Mouse (Mus musculus) embryonic facial prominence, embryonic 14.5 days (tissue): Measurements from ENCODE around the gene Exo1. TPM values are rescaled to one million over a fixed set of nuclear protein-coding genes. Genes with fewer than 3 reads are reported as not detected.

Experiments
- ATAC-seq: fragments of 200-750 bp; cut with Nextera tagmentation; 2 replicates; pipeline ENCODE4 v1.8.0; 2017; ENCODE audit warnings: low read depth, moderate number of reproducible peaks, moderate TSS enrichment
- DNase-seq: peaks from one replicate; pipeline ENCODE4 v3.0.0-alpha.2; 2015; ENCODE audit warnings: low spot score
- H3K27ac ChIP-seq: fragments of 300-500 bp; sonication (generic); replicated peaks from 2 replicates; pipeline ENCODE4 v1.5.1; 2014; ENCODE audit warnings: low read depth, mild to moderate bottlenecking, low read length, moderate library complexity
- H3K27me3 ChIP-seq: fragments of 300-500 bp; sonication (generic); replicated peaks from 2 replicates; pipeline ENCODE4 v1.6.1; 2014; ENCODE audit warnings: low read length; ENCODE audit not compliant: control insufficient read depth, insufficient read depth
- H3K36me3 ChIP-seq: fragments of 300-500 bp; sonication (generic); 2 replicates; pipeline ENCODE4 v1.6.1; 2014; ENCODE audit warnings: low read length, mixed read lengths; ENCODE audit not compliant: control insufficient read depth, insufficient read depth
- H3K4me1 ChIP-seq: fragments of 300-500 bp; sonication (generic); 2 replicates; pipeline ENCODE4 v1.6.1; 2014; ENCODE audit warnings: antibody characterized with exemption, low read length; ENCODE audit not compliant: control insufficient read depth, insufficient read depth
- H3K4me2 ChIP-seq: fragments of 300-500 bp; sonication (generic); 2 replicates; pipeline ENCODE4 v1.6.1; 2014; ENCODE audit warnings: low read depth, mild to moderate bottlenecking, low read length, moderate library complexity, mixed read lengths
- H3K4me3 ChIP-seq: fragments of 300-500 bp; sonication (generic); 2 replicates; pipeline ENCODE4 v1.5.1; 2014; ENCODE audit warnings: low read depth, mild to moderate bottlenecking, low read length
- H3K9ac ChIP-seq: fragments of 300-500 bp; sonication (generic); 2 replicates; pipeline ENCODE4 v1.6.1; 2014; ENCODE audit warnings: low read depth, mild to moderate bottlenecking, low read length, moderate library complexity, mixed read lengths
- H3K9me3 ChIP-seq: fragments of 300-500 bp; sonication (generic); 2 replicates; pipeline ENCODE4 v1.6.1; 2016; ENCODE audit warnings: low read length; ENCODE audit not compliant: control insufficient read depth
- WGBS: fragments of 180-500 bp; shearing (Covaris S2); extraction: QIAGEN DNeasy Blood & Tissue Kit; methylation state at CpG from one replicate; pipeline ENCODE4 v1.1.7; 2014; 5-methylcytosine and 5-hydroxymethylcytosine counted together
- polyA plus RNA-seq: library from polyadenylated mRNA; unstranded; fragments of >200 nt; fragmentation: Nextera tagmentation; extraction: Ambion mirVana; gene quantifications from 2 replicates; pipeline ENCODE4 v1.2.1, GENCODE M21; 2014

The Exo1 gene
- polyA plus RNA-seq, 1 experiment from 2014 or later: 51.2 TPM

DNA sequence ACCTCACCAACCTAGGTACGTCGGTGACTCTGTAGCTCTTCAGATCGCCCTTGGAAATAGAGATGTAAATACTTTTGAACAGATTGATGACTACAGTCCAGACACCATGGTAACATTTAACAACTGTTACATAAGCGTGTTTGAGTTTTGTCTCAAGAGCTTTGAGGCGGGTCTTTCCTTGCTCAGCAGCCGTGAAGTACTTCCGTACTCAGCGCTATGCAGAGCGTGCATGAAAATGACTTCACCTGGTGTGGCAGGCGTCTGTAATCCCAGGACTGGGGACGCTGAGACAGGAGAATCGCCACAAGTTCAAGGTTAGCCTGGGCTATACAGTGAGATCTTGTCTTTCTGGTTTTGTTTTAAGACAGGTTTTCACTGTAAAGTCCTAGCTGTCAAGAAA lies 13.3 kb downstream of the Exo1 start:
- ATAC-seq (no peak), DNase-seq (no peak)
- WGBS: 89% methylated on average over 12 of the region's 12 CpGs
- Histone ChIP-seq H3K27ac (no peak overlapping the region), H3K4me1 (no peaks in the 10 kb centered on the region), H3K9me3 (no peaks in the 10 kb centered on the region), H3K4me2 (no peak overlapping the region), H3K36me3 (peaks cover 63% of the 10 kb centered on the region), H3K27me3 (no peaks in the 10 kb centered on the region), H3K9ac (no peak overlapping the region), H3K4me3 (no peak overlapping the region)

DNA sequence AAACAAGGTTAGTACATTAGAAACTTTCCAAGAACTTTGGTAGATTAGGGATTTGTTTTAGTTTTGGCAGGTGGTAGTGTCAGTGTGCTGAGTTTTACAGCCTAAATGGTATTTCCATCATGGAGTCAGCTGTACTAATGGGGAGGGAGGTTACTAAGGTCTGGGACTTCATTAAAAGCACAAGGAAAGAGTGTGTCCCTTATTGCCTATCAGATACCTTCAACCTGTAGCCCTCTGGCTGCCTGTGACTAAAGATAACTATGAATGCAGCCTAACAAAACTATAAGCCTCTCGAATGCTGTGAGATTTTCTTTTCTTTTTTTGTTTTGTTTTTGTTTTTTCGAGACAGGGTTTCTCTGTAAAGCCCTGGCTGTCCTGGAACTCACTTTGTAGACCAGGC lies 30.8 kb downstream of the Exo1 start:
- H3K27me3 ChIP-seq: no peaks in the 10 kb centered on the region
- 94% methylated on average over 2 of the region's 2 CpGs for WGBS
- no peak for ATAC-seq
- no peak overlapping the region for H3K9ac ChIP-seq
- H3K27ac ChIP-seq: no peak overlapping the region
- no peaks in the 10 kb centered on the region for H3K4me1 ChIP-seq
- H3K36me3 ChIP-seq: peaks cover 31% of the 10 kb centered on the region
- no peak overlapping the region for H3K4me3 ChIP-seq
- no peak overlapping the region for H3K4me2 ChIP-seq
- no peak for DNase-seq
- no peaks in the 10 kb centered on the region for H3K9me3 ChIP-seq

DNA sequence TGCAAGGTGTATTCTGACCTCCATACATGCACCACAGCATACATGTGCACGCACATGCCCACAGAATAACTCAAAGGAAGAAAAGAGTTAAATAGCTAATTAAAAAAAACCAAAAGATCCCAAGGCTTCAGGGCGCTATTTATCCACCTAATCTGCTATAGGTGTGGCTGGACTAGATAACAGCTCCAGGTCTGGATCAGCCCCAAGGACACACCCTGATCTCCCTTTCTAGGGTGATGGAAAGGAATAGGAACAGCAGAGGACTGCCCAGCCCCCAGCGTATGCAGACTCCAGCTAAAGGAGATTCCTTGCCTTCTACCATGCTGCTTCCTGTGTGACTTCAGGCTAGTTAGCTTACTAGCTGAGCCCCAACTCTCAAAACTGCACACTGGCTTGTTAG lies 31.7 kb downstream of the Exo1 start:
- Histone ChIP-seq H3K4me3 (no peak overlapping the region), H3K36me3 (peaks cover 27% of the 10 kb centered on the region), H3K4me1 (no peaks in the 10 kb centered on the region), H3K4me2 (no peak overlapping the region), H3K9me3 (no peaks in the 10 kb centered on the region), H3K27ac (no peak overlapping the region), H3K9ac (no peak overlapping the region), H3K27me3 (no peaks in the 10 kb centered on the region)
- ATAC-seq (no peak), DNase-seq (no peak)
- 82% methylated on average over 3 of the region's 3 CpGs for WGBS

DNA sequence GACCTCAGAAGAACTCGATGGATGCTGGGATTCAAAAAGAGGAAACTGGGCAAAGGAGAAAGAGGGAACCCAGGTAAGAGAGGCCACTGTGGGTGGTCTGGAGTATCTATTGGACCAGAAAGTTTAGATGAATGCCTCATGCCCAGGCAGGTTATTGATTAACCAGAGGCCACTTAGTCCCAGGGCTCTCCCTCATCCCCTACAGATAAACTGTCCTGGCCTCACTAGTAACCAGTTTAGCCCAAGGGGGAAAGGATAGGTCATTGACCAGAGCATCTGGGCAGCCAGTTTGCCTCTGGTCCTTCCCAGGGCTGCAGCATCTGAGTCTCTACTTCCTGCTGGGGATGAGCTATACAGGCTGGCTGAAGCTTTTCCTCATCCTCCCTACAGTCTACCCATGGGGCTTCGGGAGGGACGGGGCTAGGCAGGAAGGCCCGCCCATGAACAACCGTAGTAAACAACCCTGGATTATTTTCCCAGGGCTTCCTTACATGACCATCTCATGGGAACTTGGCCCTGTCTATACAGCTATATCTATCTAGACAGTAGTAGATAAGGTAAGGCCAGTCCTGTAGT lies 33.4 kb downstream of the Exo1 start:
- no peaks in the 10 kb centered on the region for H3K9me3 ChIP-seq
- no peak overlapping the region for H3K4me2 ChIP-seq
- H3K27ac ChIP-seq: no peak overlapping the region
- no peak for ATAC-seq
- WGBS: 79% methylated on average over 5 of the region's 5 CpGs
- no peak overlapping the region for H3K9ac ChIP-seq
- H3K4me3 ChIP-seq: no peak overlapping the region
- no peaks in the 10 kb centered on the region for H3K27me3 ChIP-seq
- peaks cover 11% of the 10 kb centered on the region for H3K36me3 ChIP-seq
- H3K4me1 ChIP-seq: no peaks in the 10 kb centered on the region
- no peak for DNase-seq

DNA sequence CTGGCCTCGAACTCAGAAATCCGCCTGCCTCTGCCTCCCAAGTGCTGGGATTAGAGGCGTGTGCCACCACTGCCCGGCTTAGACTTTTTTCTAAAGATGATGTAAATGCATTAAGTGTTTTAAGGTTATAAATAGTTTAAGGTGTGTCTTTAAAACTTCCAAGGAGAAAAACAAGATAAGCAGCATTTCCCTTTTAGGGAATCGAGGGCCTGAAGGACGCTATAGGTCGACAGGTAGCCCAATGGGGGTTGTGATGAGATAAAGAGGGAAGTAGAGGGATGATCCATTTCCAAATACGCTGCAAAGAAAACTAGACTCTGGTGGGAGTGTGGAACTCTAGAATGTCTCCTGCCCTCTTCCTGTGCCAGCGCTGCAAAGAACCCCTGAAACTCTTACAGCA lies 39.6 kb downstream of the Exo1 start, which contains the start of gene Gm38100:
Gene Gm38100, plus strand, starts transcription at position 301 of the 400 bp plus-strand sequence.
- H3K4me2 ChIP-seq: no peak within 1 kb of the TSS
- 86% methylated on average over 9 of the region's 9 CpGs for WGBS
- no peak for DNase-seq
- H3K4me1 ChIP-seq: no peaks in the 10 kb centered on the region
- no peak within 1 kb of the TSS for H3K27ac ChIP-seq
- H3K4me3 ChIP-seq: no peak within 1 kb of the TSS
- H3K9ac ChIP-seq: no peak within 1 kb of the TSS
- no peak for ATAC-seq
- H3K9me3 ChIP-seq: no peaks in the 10 kb centered on the region
- H3K27me3 ChIP-seq: no peaks in the 10 kb centered on the region
- no peaks in the 10 kb centered on the region for H3K36me3 ChIP-seq

DNA sequence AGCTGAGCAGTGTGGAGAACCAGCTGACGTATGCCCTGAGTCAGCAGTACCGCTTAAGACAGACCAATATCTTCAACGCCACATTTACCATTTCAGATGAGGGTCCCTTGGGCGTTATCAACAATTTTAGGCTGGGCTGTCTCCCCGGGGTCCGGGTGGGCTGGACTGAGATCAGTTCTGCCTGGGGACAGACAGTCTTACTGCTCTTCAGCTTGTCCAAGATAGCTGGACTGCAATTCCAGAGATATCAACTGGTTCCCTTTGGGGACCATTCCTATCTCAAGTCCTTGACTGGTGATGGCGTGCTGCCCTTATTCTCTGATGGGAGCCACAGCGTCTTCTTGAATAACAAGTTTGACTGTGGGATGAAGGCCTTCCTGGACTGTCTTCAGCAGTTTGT lies 40.7 kb downstream of the Exo1 start:
- no peak for DNase-seq
- no peaks in the 10 kb centered on the region for H3K27me3 ChIP-seq
- ATAC-seq: no peak
- H3K36me3 ChIP-seq: no peaks in the 10 kb centered on the region
- H3K27ac ChIP-seq: no peak overlapping the region
- H3K4me3 ChIP-seq: no peak overlapping the region
- 83% methylated on average over 8 of the region's 8 CpGs for WGBS
- H3K9ac ChIP-seq: no peak overlapping the region
- H3K4me1 ChIP-seq: no peaks in the 10 kb centered on the region
- H3K9me3 ChIP-seq: no peaks in the 10 kb centered on the region
- no peak overlapping the region for H3K4me2 ChIP-seq

DNA sequence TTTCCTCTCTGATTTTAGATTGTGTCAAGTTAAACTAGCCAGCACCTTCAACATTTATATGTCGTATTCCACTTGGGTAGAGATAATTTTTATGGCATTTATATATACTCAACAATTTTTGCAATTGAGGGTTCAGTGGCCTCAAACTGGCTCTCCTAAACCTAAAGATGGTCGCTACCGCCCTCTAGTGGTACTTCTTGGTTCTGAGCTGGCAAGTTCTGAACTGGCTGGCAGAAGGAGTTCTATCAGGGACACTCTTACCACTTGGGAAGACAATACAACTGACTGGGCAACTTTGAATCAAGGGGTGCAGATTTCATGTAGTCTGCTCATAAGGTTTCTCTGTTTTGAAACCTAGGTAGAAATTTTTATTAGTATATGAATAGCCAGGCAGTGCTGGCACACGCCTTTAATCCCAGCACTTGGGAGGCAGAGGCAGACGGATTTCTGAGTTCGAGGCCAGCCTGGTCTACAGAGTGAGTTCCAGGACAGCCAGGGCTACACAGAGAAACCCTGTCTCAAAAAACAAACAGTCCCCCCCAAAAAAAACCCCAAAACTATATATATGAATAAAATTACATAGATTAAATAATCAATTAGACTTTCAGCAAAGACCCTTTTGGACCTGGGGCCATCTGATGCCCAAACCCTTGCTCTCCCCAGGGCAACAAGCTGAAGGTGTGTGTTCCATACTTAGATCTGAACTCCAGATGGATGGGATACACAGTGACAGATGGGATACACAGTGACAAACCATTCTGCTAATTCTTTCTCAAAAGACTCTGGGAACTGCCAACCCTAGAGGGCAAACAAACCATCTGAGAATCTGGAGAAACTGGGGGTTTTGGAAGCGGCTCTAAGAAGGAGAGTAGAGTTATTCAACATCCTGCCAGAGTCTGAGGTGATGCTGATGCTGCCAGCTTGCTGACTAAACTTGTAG lies 43.7 kb downstream of the Exo1 start:
- Histone ChIP-seq H3K9ac (no peak overlapping the region), H3K27ac (no peak overlapping the region), H3K4me2 (no peak overlapping the region), H3K27me3 (no peaks in the 10 kb centered on the region), H3K4me3 (no peak overlapping the region), H3K9me3 (no peaks in the 10 kb centered on the region), H3K36me3 (no peaks in the 10 kb centered on the region), H3K4me1 (no peaks in the 10 kb centered on the region)
- ATAC-seq: no peak
- peak; percentile 73 for DNase-seq
- WGBS: 50% methylated on average over 7 of the region's 7 CpGs

DNA sequence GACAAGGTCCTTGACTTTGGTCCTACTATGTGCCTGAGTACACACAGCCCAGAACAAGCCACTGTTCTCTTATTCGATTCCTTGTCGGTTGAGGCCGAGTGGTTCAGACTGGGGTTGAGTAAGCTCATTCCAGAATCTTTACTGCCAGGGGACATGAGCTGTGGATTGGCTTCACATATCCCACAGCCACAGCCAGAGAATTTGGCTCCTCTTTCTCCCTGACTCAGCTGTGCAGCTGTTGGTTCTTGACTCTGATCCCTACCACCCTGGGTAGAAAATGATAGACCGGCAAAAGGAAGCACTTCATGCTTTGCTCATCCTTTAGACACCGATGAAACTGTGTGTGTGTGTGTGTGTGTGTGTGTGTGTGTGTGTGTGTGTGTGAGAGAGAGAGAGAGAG lies 51.0 kb downstream of the Exo1 start:
- H3K27ac ChIP-seq: no peak overlapping the region

More for the DNA sequence above, 51.0 kb downstream of the Exo1 start:
- Histone ChIP-seq H3K4me2 (no peak overlapping the region), H3K4me3 (no peak overlapping the region), H3K9ac (no peak overlapping the region), H3K9me3 (no peaks in the 10 kb centered on the region), H3K36me3 (no peaks in the 10 kb centered on the region), H3K27me3 (no peaks in the 10 kb centered on the region), H3K4me1 (no peaks in the 10 kb centered on the region)
- ATAC-seq (no peak), DNase-seq (peak; percentile 10)
- 81% methylated on average over 5 of the region's 5 CpGs for WGBS
